Mouse (Mus musculus): Measurements from ENCODE around the gene Prkar1b. TPM values are rescaled to one million over a fixed set of nuclear protein-coding genes. Genes with fewer than 3 reads are reported as not detected.

Gene Prkar1b
- polyA plus RNA-seq, 1 experiment from 2014 or later = 93.8 TPM

DNA sequence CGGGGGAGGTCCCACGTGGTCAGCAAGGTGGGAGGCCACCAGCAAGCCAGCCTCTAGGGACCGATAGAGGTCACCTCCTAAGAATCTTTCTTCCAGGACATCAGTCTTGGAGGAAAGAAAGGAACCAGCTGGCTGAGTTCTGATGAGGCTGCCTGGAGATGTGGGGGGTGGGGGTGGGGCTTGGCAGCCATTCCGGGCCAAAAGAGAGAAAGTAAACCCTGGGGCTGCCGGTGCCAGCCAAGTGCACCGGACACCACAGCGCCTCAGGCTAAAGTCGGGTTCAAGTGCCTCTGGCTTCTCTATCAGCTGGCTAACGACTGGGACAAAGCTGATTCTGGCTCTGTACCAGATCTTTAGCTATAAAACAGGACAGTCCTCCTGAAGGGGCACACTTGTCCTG, 74.0 kb downstream of the Prkar1b start:
- Histone ChIP-seq H3K9ac (ENCODE audit: low read length) (no peak overlapping the region), H3K4me2 (ENCODE audit: low read length) (no peak overlapping the region), H3K27ac (ENCODE audit: low read depth, low read length) (no peak overlapping the region), H3K4me1 (ENCODE audit: control insufficient read depth, insufficient read depth, low read length) (peaks cover 10% of the 10 kb centered on the region; the same call in 1 of the 2 replicates), H3K9me3 (replicated peaks; ENCODE audit: control insufficient read depth, low read length) (no peaks in the 10 kb centered on the region), H3K27me3 (replicated peaks; ENCODE audit: control insufficient read depth, insufficient read depth, low read length) (no peaks in the 10 kb centered on the region), H3K4me3 (ENCODE audit: low read depth, low read length) (no peak overlapping the region), H3K36me3 (ENCODE audit: control insufficient read depth, insufficient read depth, low read length) (no peaks in the 10 kb centered on the region)
- peak; percentile 42 for DNase-seq (ENCODE audit: low spot score)
- ATAC-seq = 0 out of 2 replicates have a peak, but pooled peaks have one; percentile 15
- 22% methylated on average over 9 of the region's 9 CpGs for WGBS

DNA sequence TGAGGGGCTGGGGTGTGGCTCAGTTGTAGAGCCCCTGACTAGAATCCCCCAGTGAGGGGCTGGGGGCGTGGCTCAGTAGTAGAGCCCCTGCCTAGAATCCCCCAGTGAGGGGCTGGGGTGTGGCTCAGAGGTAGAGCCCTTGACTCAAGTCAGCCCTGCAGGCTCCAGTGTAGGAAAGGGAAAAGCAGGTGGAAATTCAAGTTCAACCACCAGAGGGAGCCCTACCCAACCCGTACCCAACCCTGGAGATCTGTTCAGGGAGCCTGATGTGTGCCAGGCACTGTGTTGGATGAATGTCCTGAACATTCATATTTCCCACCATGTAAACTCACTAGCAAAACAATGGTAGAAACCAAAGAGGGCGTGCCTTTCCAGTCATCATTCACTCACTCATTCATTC, 74.7 kb downstream of the Prkar1b start:
- Histone ChIP-seq H3K27me3 (replicated peaks; ENCODE audit: control insufficient read depth, insufficient read depth, low read length) (no peaks in the 10 kb centered on the region), H3K9ac (ENCODE audit: low read length) (no peak overlapping the region), H3K9me3 (replicated peaks; ENCODE audit: control insufficient read depth, low read length) (no peaks in the 10 kb centered on the region), H3K4me3 (ENCODE audit: low read depth, low read length) (no peak overlapping the region), H3K4me1 (ENCODE audit: control insufficient read depth, insufficient read depth, low read length) (peaks cover 10% of the 10 kb centered on the region; the same call in 1 of the 2 replicates), H3K36me3 (ENCODE audit: control insufficient read depth, insufficient read depth, low read length) (no peaks in the 10 kb centered on the region), H3K27ac (ENCODE audit: low read depth, low read length) (no peak overlapping the region), H3K4me2 (ENCODE audit: low read length) (no peak overlapping the region)
- ATAC-seq (no peak), DNase-seq (ENCODE audit: low spot score) (peak; percentile 50)
- 39% methylated on average over 3 of the region's 3 CpGs for WGBS

DNA sequence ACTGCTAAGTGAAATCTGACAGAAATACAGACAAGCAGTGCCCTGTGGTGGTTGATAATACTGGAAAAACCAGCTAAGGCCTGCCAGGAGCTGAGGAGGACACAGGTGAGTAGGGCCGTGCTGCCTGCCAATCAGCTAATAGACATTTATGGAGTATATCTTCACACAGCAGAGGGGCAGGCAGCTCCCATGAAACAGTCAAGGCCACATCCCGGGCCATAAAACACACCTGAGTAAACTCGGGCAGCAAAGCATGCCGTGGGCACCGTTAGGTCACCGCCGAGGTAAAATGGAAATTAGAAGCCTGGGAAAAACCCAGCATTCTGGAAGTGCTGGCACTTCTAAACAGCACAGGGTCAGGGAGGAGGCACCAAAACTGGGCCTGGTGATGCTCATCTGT, 75.8 kb downstream of the Prkar1b start:
- Histone ChIP-seq H3K9ac (ENCODE audit: low read length) (no peak overlapping the region), H3K9me3 (replicated peaks; ENCODE audit: control insufficient read depth, low read length) (no peaks in the 10 kb centered on the region), H3K4me2 (ENCODE audit: low read length) (no peak overlapping the region), H3K36me3 (ENCODE audit: control insufficient read depth, insufficient read depth, low read length) (no peaks in the 10 kb centered on the region), H3K27me3 (replicated peaks; ENCODE audit: control insufficient read depth, insufficient read depth, low read length) (no peaks in the 10 kb centered on the region), H3K27ac (ENCODE audit: low read depth, low read length) (no peak overlapping the region), H3K4me3 (ENCODE audit: low read depth, low read length) (no peak overlapping the region), H3K4me1 (ENCODE audit: control insufficient read depth, insufficient read depth, low read length) (peaks cover 10% of the 10 kb centered on the region; the same call in 1 of the 2 replicates)
- 93% methylated on average over 7 of the region's 7 CpGs for WGBS
- DNase-seq (ENCODE audit: low spot score) = no peak
- ATAC-seq = no peak

DNA sequence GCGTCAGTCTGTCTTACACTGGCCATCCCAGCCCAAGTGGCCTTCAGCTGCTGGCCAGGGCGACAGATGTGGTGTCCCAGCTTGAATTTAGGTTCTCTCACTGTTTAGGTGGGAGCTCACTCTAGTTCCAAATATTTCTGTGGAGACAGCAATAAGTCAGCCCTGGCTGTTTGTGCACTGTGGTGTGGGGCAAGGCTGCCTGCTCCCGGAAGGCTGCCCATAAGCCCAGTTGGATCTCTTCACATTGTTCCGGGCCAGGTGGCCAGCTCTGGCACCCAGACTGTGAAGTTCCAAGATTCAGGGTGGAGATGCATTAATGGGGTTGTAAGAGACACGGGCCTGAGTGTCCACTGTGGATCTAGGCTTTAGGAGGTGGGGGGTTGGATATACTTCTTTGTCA, 76.9 kb downstream of the Prkar1b start:
- Histone ChIP-seq H3K4me3 (ENCODE audit: low read depth, low read length) (no peak overlapping the region), H3K27me3 (replicated peaks; ENCODE audit: control insufficient read depth, insufficient read depth, low read length) (no peaks in the 10 kb centered on the region), H3K4me2 (ENCODE audit: low read length) (no peak overlapping the region), H3K27ac (ENCODE audit: low read depth, low read length) (no peak overlapping the region), H3K9me3 (replicated peaks; ENCODE audit: control insufficient read depth, low read length) (no peaks in the 10 kb centered on the region), H3K4me1 (ENCODE audit: control insufficient read depth, insufficient read depth, low read length) (peaks cover 9% of the 10 kb centered on the region; the same call in 1 of the 2 replicates), H3K36me3 (ENCODE audit: control insufficient read depth, insufficient read depth, low read length) (no peaks in the 10 kb centered on the region), H3K9ac (ENCODE audit: low read length) (no peak overlapping the region)
- DNase-seq (ENCODE audit: low spot score) (no peak), ATAC-seq (no peak)
- 91% methylated on average over 5 of the region's 5 CpGs for WGBS

DNA sequence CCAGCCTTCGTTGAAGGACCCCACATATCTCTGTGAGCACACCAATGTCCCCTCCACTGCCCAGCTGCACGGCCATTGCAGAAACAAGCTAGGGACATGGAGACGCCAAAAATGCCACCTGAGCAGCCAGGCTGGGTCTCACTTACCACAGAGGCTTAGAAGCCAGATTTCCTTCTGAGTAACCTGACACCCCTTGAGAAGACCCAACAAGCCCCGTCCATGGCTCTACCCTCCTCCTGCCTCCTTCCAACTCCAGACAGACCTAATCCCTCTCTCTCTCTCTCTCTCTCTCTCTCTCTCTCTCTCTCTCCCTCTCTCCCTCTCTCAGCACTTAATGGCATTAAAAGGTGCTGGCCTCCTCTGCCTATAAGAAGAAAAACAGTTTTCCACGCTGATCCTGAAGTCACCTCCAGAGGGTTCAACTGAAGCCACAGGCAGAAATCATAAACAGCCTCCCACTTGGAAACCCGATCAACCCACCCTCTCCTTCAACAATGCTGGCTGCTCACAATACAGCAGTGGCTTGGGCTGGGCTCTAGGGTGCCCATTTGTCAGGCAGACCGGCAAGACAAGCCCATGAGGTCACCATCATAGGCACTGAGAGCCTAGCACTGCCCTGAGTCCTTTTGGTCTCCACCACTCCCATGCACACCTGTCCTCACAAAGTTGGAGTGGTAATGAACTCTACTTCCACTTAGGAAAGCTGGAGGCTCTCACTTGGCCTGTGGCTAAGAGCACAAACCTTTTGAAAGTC, 82.8 kb downstream of the Prkar1b start:
- Histone ChIP-seq H3K4me1 (ENCODE audit: control insufficient read depth, insufficient read depth, low read length) (no peaks in the 10 kb centered on the region), H3K36me3 (ENCODE audit: control insufficient read depth, insufficient read depth, low read length) (no peaks in the 10 kb centered on the region), H3K27me3 (replicated peaks; ENCODE audit: control insufficient read depth, insufficient read depth, low read length) (no peaks in the 10 kb centered on the region), H3K4me2 (ENCODE audit: low read length) (no peak overlapping the region), H3K4me3 (ENCODE audit: low read depth, low read length) (no peak overlapping the region), H3K9me3 (replicated peaks; ENCODE audit: control insufficient read depth, low read length) (no peaks in the 10 kb centered on the region), H3K27ac (ENCODE audit: low read depth, low read length) (no peak overlapping the region), H3K9ac (ENCODE audit: low read length) (no peak overlapping the region)
- DNase-seq (ENCODE audit: low spot score) = no peak
- WGBS = 39% methylated on average over 7 of the region's 7 CpGs
- no peak for ATAC-seq

DNA sequence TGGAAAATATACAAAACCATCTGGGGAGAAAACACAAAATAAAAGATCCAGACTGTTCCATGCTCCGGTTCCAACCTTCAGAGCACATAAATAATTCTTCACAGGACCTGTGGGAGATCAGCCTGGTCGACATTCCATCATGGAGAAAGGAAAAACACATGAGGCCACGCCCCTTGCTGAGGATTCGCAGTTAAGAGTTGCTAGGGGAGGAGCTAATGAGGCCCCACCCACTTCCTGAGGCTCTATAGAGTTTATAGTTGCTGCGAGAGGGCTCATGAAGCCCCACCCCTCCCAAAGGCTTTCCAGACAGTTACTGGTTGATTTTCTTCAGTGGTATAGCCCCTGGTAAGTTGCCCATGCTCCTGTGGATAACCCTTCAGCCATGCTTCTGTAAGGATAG, 85.2 kb downstream of the Prkar1b start:
- 73% methylated on average over 5 of the region's 5 CpGs for WGBS
- Histone ChIP-seq H3K9me3 (replicated peaks; ENCODE audit: control insufficient read depth, low read length) (no peaks in the 10 kb centered on the region), H3K4me2 (ENCODE audit: low read length) (no peak overlapping the region), H3K27me3 (replicated peaks; ENCODE audit: control insufficient read depth, insufficient read depth, low read length) (no peaks in the 10 kb centered on the region), H3K27ac (ENCODE audit: low read depth, low read length) (no peak overlapping the region), H3K4me1 (ENCODE audit: control insufficient read depth, insufficient read depth, low read length) (no peaks in the 10 kb centered on the region), H3K4me3 (ENCODE audit: low read depth, low read length) (no peak overlapping the region), H3K9ac (ENCODE audit: low read length) (no peak overlapping the region), H3K36me3 (ENCODE audit: control insufficient read depth, insufficient read depth, low read length) (no peaks in the 10 kb centered on the region)
- DNase-seq (ENCODE audit: low spot score) = no peak
- ATAC-seq = no peak

DNA sequence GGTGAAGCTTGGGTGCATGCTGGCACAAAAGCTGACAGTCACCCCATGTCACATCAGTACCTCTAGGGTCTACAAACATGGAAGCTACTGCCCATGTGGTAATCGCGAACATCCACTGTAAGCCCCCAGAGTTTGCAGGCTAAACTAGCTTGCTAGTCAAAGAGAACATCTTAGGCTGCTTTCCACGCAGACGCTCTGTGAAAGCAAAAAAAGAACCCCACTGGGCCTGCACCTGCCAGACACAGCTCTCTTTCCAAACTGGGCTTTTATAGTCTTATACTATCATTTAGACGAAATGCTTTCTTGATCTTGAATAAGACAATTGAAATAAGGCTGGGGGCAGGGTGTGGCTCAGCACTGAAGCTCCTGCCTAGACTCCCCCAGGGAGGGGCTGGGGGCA, 88.1 kb downstream of the Prkar1b start:
- H3K4me3 ChIP-seq (ENCODE audit: low read depth, low read length) = no peak overlapping the region
- no peak overlapping the region for H3K4me2 ChIP-seq (ENCODE audit: low read length)
- H3K27ac ChIP-seq (ENCODE audit: low read depth, low read length) = no peak overlapping the region
- WGBS = 53% methylated on average over 5 of the region's 5 CpGs
- no peak overlapping the region for H3K9ac ChIP-seq (ENCODE audit: low read length)
- H3K27me3 ChIP-seq (replicated peaks; ENCODE audit: control insufficient read depth, insufficient read depth, low read length) = no peaks in the 10 kb centered on the region
- DNase-seq (ENCODE audit: low spot score) (no peak), ATAC-seq (no peak)
- no peaks in the 10 kb centered on the region for H3K36me3 ChIP-seq (ENCODE audit: control insufficient read depth, insufficient read depth, low read length)
- H3K4me1 ChIP-seq (ENCODE audit: control insufficient read depth, insufficient read depth, low read length) = no peaks in the 10 kb centered on the region
- H3K9me3 ChIP-seq (replicated peaks; ENCODE audit: control insufficient read depth, low read length) = no peaks in the 10 kb centered on the region

DNA sequence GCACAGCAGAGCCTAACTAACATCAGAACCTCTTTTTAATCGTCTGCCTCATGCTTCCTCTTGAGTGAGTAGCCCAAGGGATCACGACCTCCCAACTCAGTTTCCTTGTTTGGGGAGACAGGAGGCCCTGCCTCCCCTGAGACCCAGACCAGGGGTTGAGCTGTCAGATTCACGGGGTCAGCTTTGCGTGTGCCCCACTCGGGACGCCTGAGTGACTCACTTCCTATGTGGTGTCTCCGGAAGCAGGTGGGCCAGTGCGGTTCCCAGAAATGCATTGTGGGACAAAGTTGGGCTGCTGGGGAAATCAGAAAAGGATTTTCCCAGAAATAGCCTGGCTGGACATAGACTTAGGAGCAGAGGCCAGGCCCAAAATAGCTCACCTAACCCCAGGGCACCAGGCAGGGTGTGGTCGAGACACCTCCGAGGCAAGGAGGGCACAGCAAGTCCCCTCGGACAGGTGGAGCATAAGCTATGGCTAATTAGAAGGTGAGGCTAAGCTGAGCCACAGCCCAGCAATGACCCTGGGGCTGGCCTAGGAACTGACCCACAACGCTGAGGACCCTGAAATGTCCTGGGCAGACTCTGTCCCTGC, 89.2 kb downstream of the Prkar1b start:
- Histone ChIP-seq H3K36me3 (ENCODE audit: control insufficient read depth, insufficient read depth, low read length) (no peaks in the 10 kb centered on the region), H3K9me3 (replicated peaks; ENCODE audit: control insufficient read depth, low read length) (no peaks in the 10 kb centered on the region), H3K27me3 (replicated peaks; ENCODE audit: control insufficient read depth, insufficient read depth, low read length) (no peaks in the 10 kb centered on the region), H3K4me2 (ENCODE audit: low read length) (no peak overlapping the region), H3K9ac (ENCODE audit: low read length) (no peak overlapping the region), H3K4me3 (ENCODE audit: low read depth, low read length) (no peak overlapping the region), H3K27ac (ENCODE audit: low read depth, low read length) (no peak overlapping the region), H3K4me1 (ENCODE audit: control insufficient read depth, insufficient read depth, low read length) (no peaks in the 10 kb centered on the region)
- ATAC-seq = no peak
- 87% methylated on average over 12 of the region's 12 CpGs for WGBS
- DNase-seq (ENCODE audit: low spot score) = no peak

DNA sequence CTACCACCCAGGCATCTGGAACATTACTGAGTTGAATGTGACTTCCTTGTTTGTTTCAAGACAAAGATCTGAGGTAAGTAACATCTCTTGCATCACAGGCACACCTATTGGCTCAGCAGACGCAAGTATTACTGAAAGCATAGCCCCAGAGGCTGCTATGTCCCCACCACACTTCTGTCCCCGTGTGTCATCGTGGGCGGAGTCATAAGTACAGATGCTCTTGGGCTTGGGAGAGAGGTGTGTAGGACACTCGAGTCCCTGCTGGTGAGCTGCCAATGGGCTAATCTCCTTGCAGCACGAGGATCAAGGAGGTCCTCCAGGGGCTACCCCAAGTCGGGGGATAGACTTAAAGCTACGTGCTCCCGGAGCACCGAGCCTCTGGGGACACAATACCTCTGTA, 96.6 kb downstream of the Prkar1b start:
- WGBS = 91% methylated on average over 10 of the region's 10 CpGs

More for the DNA sequence above, 96.6 kb downstream of the Prkar1b start:
- H3K4me2 ChIP-seq (ENCODE audit: low read length) = no peak overlapping the region
- no peak overlapping the region for H3K4me3 ChIP-seq (ENCODE audit: low read depth, low read length)
- H3K9me3 ChIP-seq (replicated peaks; ENCODE audit: control insufficient read depth, low read length) = no peaks in the 10 kb centered on the region
- no peak for ATAC-seq
- no peaks in the 10 kb centered on the region for H3K36me3 ChIP-seq (ENCODE audit: control insufficient read depth, insufficient read depth, low read length)
- DNase-seq (ENCODE audit: low spot score) = no peak
- H3K27ac ChIP-seq (ENCODE audit: low read depth, low read length) = no peak overlapping the region
- H3K27me3 ChIP-seq (replicated peaks; ENCODE audit: control insufficient read depth, insufficient read depth, low read length) = no peaks in the 10 kb centered on the region
- H3K4me1 ChIP-seq (ENCODE audit: control insufficient read depth, insufficient read depth, low read length) = no peaks in the 10 kb centered on the region; the same call in 1 of the 2 replicates
- no peak overlapping the region for H3K9ac ChIP-seq (ENCODE audit: low read length)
